Mouse (Mus musculus) bone marrow macrophage, adult 2 months (primary cell): ENCODE measurements around the gene Pim2.

Experiments
- CTCF ChIP-seq: IDR thresholded peaks from 2 replicates; pipeline ENCODE4 v1.5.1; 2012; ENCODE audit warnings: low read depth, mild to moderate bottlenecking, low read length, moderate library complexity
- POLR2A ChIP-seq: IDR thresholded peaks from 2 replicates; pipeline ENCODE4 v1.6.1; 2012; ENCODE audit warnings: mild to moderate bottlenecking, low read depth, low read length, borderline replicate concordance

DNA sequence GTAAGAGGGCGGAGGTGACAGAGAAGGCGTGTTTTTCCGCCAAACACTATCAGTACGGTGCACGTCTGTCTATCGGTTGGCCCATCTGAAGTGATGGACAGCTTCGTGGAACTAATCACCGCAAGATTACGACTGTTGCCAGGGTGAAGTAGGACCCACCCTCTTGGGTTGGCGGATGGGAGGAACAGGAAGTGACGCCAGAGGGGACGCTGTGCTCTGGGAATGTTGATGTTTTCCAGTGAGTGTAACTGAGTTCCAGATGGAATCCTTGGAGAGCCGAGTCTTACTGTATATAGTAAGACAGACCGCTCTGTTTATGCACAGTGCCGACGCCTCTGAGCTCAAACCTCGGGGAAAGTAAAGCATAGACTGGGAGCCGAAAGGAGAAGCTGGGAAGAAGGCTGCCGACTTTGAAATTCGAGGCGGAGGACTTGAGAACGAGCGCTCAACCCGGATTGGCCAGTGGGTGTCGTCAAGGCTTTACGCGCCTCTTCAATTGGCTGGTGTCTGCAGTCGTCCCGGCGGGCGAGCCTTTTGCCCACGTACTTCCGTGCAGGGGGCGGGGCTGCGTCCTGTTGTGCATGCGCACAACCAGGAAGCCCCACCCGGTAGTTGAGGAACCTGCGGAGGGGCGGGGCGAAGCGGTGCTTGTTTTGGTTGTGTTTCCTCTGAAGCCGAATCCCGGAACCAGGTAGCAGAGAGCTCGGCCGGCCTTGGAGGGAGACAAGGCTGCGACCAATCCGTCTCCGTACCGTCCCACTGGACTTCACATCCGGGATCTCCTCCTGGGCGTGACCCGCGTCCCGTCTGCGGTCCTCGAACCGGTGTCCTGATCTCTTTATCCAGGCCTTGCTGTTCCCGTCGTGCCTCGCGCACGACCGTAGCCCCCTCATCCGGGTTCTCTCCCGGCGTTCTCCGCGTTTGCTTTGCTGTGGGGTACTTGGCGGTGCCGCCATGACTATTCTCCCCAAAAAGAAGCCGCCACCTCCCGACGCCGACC is 36.6 kb upstream of the Pim2 start, which contains the start of gene Otud5:
- TF ChIP-seq CTCF, result no peak
- no peak for TF ChIP-seq POLR2A
